Comparison of ENCODE assay signal across 15 mouse cellular contexts in genomic region chr2:50111169-50111568, GRCm38 (mm10).
"Had no signal": no experiment of that assay in that cellular context is flagged by ENCODE, and none has a peak within 500 bp of the region (broad histone marks: within the 10 kb centered on the region; RNA-seq: fewer than 3 reads in every experiment).

No protein-coding gene starts in this region.

- H3K9ac ChIP-seq: limb, embryonic 15.5 days; liver, embryonic 12.5 days; lung, embryonic 14.5 days had no signal

- H3K4me3 ChIP-seq: limb, embryonic 15.5 days; liver, embryonic 12.5 days; myocyte had no signal

- DNase-seq: kidney, adult 11 months; kidney, postnatal 36 days; layer of hippocampus, adult 9-11 months; layer of hippocampus, postnatal 36 days; lung, embryonic 14.5 days; lung, postnatal 10 days; lung, postnatal 4 days; right cerebral cortex, adult 18-20 months; right cerebral cortex, postnatal 25 days; thymus, adult 2 months; thymus, postnatal 25 days had no signal

- H3K36me3 ChIP-seq: limb, embryonic 15.5 days; liver, embryonic 12.5 days had no signal

- ATAC-seq: liver, embryonic 12.5 days had no signal

- H3K9me3 ChIP-seq: limb, embryonic 15.5 days; liver, embryonic 12.5 days had no signal

- H3K27ac ChIP-seq: limb, embryonic 15.5 days; liver, embryonic 12.5 days had no signal

- H3K4me2 ChIP-seq: limb, embryonic 15.5 days; liver, embryonic 12.5 days; lung, embryonic 14.5 days; midbrain, embryonic 11.5 days had no signal

- H3K4me1 ChIP-seq: liver, embryonic 12.5 days had no signal

- H3K27me3 ChIP-seq: limb, embryonic 15.5 days; liver, embryonic 12.5 days had no signal
